Mouse (Mus musculus) testis, adult 10 weeks (tissue): ENCODE measurements around the gene Zfp459. TPM values are rescaled to one million over a fixed set of nuclear protein-coding genes. Genes with fewer than 3 reads are reported as not detected.

Experiments
- polyA plus RNA-seq: library from polyadenylated mRNA; stranded (reverse); fragments of 350-450 nt; fragmentation: Illumina TruSeq; extraction: RNeasy Lipid Tissue Mini Kit (QIAGEN cat#74804); gene quantifications from one replicate; pipeline ENCODE4 v1.2.3, GENCODE M21; 2014; ENCODE audit warnings: low read depth, low replicate concordance

Gene Zfp459
- polyA plus RNA-seq, result 1.3 TPM

DNA sequence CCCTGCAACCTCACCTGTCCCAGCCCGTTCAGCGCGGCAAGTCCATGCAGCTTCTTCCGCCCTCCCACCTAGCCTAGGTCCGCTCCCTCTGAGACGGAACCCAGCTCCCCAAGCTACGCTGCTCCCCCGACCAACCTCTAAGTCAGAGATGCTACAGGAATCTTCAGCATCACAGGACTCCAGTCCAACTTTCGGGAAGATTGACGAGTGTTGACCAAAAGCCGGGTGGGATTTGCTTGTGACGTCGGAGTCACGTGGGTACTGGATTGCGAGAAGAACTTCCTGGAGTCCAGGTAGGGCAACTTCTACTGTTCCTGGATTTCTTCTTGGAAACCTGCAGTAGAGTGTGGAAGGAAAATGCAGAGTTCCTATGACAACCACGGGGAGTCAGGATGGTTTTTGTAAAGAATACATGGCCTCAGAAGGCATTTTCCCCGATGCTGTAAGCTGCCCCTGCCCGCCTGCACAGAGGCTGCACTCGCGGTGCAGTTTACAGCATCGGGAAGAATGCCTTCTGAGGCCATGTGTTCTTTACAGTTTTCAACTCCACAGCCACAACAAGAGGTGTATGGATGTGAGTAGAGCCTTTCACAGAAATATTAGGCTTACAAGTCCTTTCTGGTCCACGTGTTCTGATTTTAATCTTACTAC lies at the start of gene Zfp459:
Gene Zfp459, minus strand, starts transcription at position 212 of the 651 bp plus-strand sequence.

DNA sequence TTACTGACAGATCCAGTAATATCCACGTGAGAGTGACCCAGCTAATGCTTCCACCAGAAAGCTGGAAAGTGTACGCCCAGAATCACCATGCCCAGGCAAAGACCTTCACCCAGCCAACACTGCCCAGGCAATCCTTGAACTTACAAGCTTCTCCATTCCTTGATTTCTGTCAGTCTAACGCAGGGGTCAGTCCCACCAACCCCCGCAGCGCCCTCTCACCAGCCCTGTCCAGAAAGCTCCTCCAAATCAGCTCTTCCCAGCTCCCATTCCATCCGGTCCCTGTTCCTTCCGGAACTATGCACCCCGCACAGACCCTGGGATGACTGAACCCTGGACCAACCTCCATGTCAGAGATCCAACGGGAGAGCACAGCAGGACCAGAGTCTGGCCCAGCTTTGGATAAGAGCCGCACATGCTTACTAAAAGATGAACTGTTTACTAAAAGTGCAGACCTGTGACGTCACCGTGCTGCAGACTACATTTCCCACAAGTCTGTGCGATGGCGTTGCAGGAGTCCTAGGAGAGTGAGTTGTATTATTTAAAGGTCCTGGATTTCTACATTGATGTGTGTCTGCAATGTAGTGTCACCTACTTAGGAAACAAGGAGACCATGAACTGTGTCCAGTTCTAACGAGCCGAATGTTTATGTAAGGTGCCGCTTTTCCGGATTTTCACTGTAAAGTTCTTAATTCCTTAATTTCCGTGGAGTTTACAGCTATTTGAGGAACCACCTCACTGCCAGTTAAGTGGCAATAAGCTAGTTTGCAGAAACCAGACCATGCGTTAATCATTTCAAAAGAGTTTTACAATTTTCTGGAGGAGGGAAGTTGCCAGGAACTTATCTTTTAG lies 30.2 kb upstream of the Zfp459 start, which contains the start of gene Zfp874a:
Gene Zfp874a, minus strand, starts transcription at position 453 of the 849 bp plus-strand sequence.

DNA sequence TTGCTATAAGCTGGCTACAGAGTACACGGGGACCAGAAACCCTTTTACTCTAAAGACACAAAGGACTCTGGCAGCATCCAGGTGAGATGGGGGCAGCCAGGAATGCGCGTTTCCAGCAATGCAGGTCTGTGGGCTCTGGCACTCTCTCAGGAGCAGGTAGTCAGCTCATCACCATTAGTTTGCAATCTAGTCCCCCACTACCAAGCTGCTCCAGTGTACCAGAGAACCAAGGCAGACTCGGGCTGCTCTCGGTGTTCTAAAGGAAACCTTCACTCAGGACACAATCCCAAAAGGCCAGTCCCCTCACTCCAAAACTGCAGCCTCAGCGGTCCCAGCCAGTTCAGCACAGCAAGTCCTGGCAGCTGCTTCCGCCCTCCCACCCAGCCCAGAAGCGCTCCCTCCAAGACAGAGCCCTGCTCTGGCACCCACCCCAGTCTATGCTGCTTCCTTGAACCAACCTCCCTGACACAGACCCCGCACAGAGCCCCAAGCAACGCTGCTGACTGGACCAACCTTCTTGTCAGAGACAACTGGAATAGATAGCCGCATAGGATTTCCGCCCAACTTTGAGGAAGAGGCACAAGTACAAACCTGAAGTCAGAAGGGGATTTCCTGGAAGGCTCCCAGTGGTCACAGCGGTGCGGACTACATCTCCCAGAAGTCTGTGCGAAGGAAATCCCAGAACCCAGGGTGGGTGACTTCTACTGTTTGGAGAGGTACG lies 21.9 kb downstream of the Zfp459 start, which contains the start of gene Zfp429:
Gene Zfp429, minus strand, starts transcription at position 637 of the 721 bp plus-strand sequence.

DNA sequence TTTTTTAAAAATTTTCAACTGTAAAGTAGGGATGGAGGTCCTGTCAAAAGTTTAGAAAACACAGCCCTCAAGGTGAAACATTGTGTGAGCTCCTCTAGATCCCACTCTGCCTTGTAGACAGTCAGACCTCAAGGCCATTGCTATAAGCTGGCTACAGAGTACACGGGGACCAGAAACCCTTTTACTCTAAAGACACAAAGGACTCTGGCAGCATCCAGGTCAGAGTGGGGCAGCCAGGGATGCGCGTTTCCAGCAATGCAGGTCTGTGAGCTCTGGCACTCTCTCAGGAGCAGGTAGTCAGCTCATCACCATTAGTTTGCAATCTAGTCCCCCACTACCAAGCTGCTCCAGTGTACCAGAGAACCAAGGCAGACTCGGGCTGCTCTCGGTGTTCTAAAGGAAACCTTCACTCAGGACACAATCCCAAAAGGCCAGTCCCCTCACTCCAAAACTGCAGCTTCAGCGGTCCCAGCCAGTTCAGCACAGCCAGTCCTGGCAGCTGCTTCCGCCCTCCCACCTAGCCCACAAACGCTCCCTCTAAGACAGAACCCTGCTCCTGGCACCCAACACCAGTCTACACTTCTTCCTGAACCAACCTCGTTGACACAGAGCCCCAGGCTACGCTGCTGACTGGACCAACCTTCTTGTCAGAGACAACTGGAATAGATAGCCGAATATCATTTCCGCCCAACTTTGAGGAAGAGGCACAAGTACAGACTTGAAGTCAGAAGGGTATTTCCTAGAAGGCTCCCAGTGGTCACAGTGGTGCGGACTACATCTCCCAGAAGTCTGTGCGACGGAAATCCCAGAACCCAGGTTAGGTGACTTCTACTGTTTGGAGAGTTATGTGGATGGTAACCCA lies 45.9 kb downstream of the Zfp459 start, which contains the start of the genes Gm28041 and Zfp456:
Gene Gm28041, minus strand, starts transcription at position 684 of the 862 bp plus-strand sequence.
Gene Zfp456, minus strand, starts transcription at position 761 of the 862 bp plus-strand sequence.

DNA sequence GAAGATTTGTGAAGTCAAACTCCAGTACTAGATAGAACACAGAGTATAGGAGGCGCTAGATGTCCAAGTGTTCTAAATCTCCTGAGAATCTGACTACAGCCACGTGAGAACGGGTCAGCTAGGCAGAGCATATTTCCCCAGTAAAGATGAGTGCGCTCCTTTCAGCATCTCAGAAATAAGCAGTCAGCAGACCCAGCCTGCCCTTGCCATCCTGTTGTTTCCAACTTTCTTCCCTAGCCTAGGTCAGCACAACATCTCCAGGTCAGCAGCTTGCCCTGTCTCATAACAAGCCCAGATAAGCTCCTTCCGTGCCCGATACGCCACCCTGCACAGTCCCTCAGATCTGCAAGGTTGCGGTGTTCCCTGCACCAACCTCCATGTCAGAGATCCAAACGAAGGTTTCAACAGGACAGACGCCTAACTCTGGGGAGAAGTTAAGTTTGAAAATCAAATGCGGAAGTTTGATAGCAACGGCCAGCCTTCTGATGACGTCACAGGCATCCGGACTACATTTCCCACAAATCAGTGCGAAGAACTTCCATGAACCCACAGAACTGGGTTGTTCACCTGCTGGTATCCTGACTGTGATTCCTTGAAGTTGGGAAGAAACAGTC lies 61.0 kb downstream of the Zfp459 start, which contains the start of the genes Gm28044 and Zfp953:
Gene Gm28044, minus strand, starts transcription at position 406 of the 614 bp plus-strand sequence.
Gene Zfp953, minus strand, starts transcription at position 475 of the 614 bp plus-strand sequence.

Other genes with a start within 250 kb of the Zfp459 start
- gene Rsl1, start 248.2 kb downstream of the Zfp459 start, polyA plus RNA-seq, result 7.8 TPM
- gene Zfp455, start 226.9 kb downstream of the Zfp459 start, polyA plus RNA-seq, result 3.3 TPM
- gene Zfp458, start 143.0 kb downstream of the Zfp459 start, polyA plus RNA-seq, result 35.9 TPM
- 1.3 TPM for gene Zfp457, start 114.9 kb downstream of the Zfp459 start, polyA plus RNA-seq
- gene Zfp595, start 88.8 kb downstream of the Zfp459 start, polyA plus RNA-seq, result 10.1 TPM
- gene Gm28044, start 60.9 kb downstream of the Zfp459 start, polyA plus RNA-seq, result 2.2 TPM
- gene Zfp953, start 60.8 kb downstream of the Zfp459 start, polyA plus RNA-seq, result 5.3 TPM
- 0.48 TPM for gene Gm28041, start 45.7 kb downstream of the Zfp459 start, polyA plus RNA-seq
- 1.2 TPM for gene Zfp456, start 45.6 kb downstream of the Zfp459 start, polyA plus RNA-seq
- 2.6 TPM for gene Zfp429, start 21.6 kb downstream of the Zfp459 start, polyA plus RNA-seq
- gene Zfp874a, start 30.2 kb upstream of the Zfp459 start, polyA plus RNA-seq, result 8.6 TPM
- gene Zfp874b, start 62.8 kb upstream of the Zfp459 start, polyA plus RNA-seq, result 4.4 TPM
- gene Zfp58, start 79.1 kb upstream of the Zfp459 start, polyA plus RNA-seq, result 52.5 TPM
- gene Gm26965, start 104.7 kb upstream of the Zfp459 start, polyA plus RNA-seq, result not detected
- 31.5 TPM for gene Zfp87, start 104.8 kb upstream of the Zfp459 start, polyA plus RNA-seq
- 32.6 TPM for gene Zfp748, start 132.4 kb upstream of the Zfp459 start, polyA plus RNA-seq
- gene Zfp729b, start 188.3 kb upstream of the Zfp459 start, polyA plus RNA-seq, result 11.3 TPM
- gene Gm49345, start 216.4 kb upstream of the Zfp459 start, polyA plus RNA-seq, result not detected
- 4.5 TPM for gene Zfp729a, start 216.4 kb upstream of the Zfp459 start, polyA plus RNA-seq